Mouse (Mus musculus) lung, adult 2 months (tissue): ENCODE results near the gene Ppp2r5c. TPM values are rescaled to one million over a fixed set of nuclear protein-coding genes. Genes with fewer than 3 reads are reported as not detected.

Experiments used
- DNase-seq: peaks from one replicate; pipeline ENCODE4 v3.0.0; 2022
- H3K4me1 ChIP-seq: fragments of 200-500 bp; 2 replicates; pipeline ENCODE4 v1.6.1; 2011; ENCODE audit warnings: low read length; ENCODE audit not compliant: control insufficient read depth, insufficient read depth
- H3K4me3 ChIP-seq: fragments of 200-500 bp; replicated peaks from 2 replicates; pipeline ENCODE3; 2011; ENCODE audit warnings: low read depth, mild to moderate bottlenecking, control low read depth, low read length; ENCODE audit errors: extremely low read depth
- CTCF ChIP-seq: fragments of 200-500 bp; IDR thresholded peaks from 2 replicates; pipeline ENCODE4 v1.5.1; 2011; ENCODE audit warnings: mild to moderate bottlenecking, low read length, control low read depth; ENCODE audit not compliant: insufficient read depth
- POLR2A ChIP-seq: fragments of 200-500 bp; IDR thresholded peaks from 2 replicates; pipeline ENCODE4 v1.6.1; 2011; ENCODE audit warnings: low read depth, mild to moderate bottlenecking, control low read depth, low read length, borderline replicate concordance; ENCODE audit errors: extremely low read depth
- WGBS: fragments of 180-500 bp; shearing (Covaris S2); methylation state at CpG from one replicate; pipeline ENCODE4 v1.1.7; 2018; 5-methylcytosine and 5-hydroxymethylcytosine counted together
- polyA plus RNA-seq: library from polyadenylated mRNA; depleted of rRNA; stranded (reverse); fragments of >200 nt; gene quantifications from 2 replicates; pipeline ENCODE4 v1.2.3, GENCODE M21; 2012

Ppp2r5c gene
- polyA plus RNA-seq, 1 experiment = 45.1 TPM

- Histone ChIP-seq H3K4me3 (no peak overlapping the region), H3K4me1 (peaks cover 5% of the 10 kb centered on the region; the same call in 1 of the 2 replicates)
- WGBS = 49% methylated on average over 18 of the region's 18 CpGs
- TF ChIP-seq CTCF (no peak), POLR2A (no peak)
- DNase-seq = peak; percentile 29
These were observed 13.7 kb downstream of the Ppp2r5c start for GRCm38 (mm10) chr12:110460418-110461300.

DNA sequence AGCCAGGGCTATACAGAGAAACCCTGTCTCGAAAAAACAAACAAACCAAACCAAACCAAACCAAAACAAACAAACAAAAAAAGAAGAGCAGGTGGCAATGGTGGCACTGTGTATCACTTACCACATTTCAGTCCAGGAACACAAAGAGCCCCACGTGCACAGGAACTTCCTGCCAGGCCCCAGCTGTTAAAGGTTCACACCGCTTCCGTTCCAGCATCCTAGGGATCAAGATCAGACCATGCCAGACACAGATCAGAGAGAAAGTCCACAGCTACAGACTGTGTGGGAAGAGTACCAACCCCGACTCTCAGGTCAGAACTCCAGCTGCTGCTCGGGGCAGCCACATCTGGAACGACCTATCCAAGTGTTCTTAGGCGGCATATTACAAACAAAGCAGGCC, 16.8 kb downstream of the Ppp2r5c start:
- Histone ChIP-seq H3K4me1 (peaks cover 5% of the 10 kb centered on the region; the same call in 1 of the 2 replicates), H3K4me3 (no peak overlapping the region)
- 53% methylated on average over 8 of the region's 8 CpGs for WGBS
- no peak for DNase-seq
- TF ChIP-seq CTCF = no peak
- no peak for TF ChIP-seq POLR2A

DNA sequence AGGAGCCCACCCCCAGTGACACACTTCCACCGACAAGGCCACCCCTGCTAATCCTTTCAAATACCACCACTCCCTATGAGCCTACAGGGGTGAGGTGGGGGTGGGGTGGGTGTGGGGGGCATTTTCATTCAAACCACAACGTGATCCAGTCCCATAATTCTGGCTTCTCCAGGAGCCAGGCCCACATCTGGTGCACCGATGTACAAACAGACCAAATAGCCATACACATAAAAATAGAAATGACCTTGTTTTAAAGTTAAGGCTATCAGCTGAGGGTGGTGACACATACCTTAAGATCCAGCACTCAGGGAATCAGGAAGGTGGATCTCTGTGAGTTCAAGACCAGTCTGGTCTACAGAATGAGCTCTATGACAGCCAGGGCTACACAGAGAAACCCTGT, 24.5 kb downstream of the Ppp2r5c start:
- Histone ChIP-seq H3K4me3 (no peak overlapping the region), H3K4me1 (no peaks in the 10 kb centered on the region)
- 82% methylated on average over 3 of the region's 3 CpGs for WGBS
- TF ChIP-seq POLR2A (no peak), CTCF (no peak)
- no peak for DNase-seq

DNA sequence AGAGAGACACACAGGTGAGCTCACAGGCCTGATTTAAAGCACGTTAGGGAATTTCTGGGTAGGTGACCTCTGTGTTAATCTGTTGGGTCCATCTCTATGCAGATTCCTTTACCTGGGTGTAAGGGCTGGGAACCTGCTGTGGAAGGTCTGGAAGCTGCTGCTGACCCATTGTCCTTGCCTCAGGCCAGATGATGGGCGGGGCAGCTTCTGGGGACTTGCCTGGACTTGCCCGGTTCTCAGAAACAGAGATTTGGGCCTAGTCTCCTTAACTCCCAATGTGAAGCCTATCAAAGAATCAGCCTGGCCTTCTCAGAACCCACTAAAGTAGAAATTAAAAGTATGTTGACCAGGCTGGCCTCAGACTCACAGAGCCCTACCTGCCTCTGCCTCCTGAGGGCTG, 25.3 kb downstream of the Ppp2r5c start:
- WGBS = 82% methylated on average over 3 of the region's 3 CpGs
- TF ChIP-seq CTCF = no peak
- TF ChIP-seq POLR2A = no peak

GRCm38 (mm10) chr12:110474497-110474896, 27.6 kb downstream of the Ppp2r5c start:
- DNase-seq = no peak
- 40% methylated on average over 8 of the region's 8 CpGs for WGBS
- H3K4me3 ChIP-seq = no peak overlapping the region
- H3K4me1 ChIP-seq = no peaks in the 10 kb centered on the region
- no peak for TF ChIP-seq POLR2A
- TF ChIP-seq CTCF = no peak

More for the DNA sequence above, 25.3 kb downstream of the Ppp2r5c start:
- Histone ChIP-seq H3K4me3 (no peak overlapping the region), H3K4me1 (no peaks in the 10 kb centered on the region)
- no peak for DNase-seq

- no peaks in the 10 kb centered on the region for H3K4me1 ChIP-seq
- no peak for DNase-seq
- TF ChIP-seq POLR2A (no peak), CTCF (no peak)
- H3K4me3 ChIP-seq = no peak overlapping the region
- 81% methylated on average over 9 of the region's 9 CpGs for WGBS
These were observed 29.6 kb downstream of the Ppp2r5c start for GRCm38 (mm10) chr12:110476561-110476960.

- no peak overlapping the region for H3K4me3 ChIP-seq
- 87% methylated on average over 8 of the region's 8 CpGs for WGBS
- DNase-seq = no peak
- no peak for TF ChIP-seq CTCF
- no peak for TF ChIP-seq POLR2A
- no peaks in the 10 kb centered on the region for H3K4me1 ChIP-seq
These were observed 31.0 kb downstream of the Ppp2r5c start for GRCm38 (mm10) chr12:110477906-110478305.

DNA sequence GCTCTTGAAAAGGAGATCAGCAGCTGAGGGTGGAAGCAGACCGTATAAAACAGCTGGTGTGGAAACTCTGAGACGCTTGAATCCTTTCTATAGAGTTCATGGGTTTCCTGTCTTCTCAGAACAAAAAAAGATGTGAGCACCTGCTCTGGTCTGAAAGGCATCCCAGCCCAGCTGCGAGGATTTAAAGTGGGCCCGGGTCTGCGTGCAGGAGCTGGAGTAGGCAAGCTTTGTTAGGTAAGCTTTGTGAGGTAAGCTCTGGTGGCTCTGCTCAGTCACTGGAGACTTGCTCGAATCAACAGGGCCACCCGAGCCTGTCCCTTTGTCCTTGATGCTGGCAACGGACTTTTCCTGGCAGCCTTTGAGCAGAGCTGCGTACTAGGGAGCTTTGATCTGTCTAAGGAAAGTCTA, 31.7 kb downstream of the Ppp2r5c start:
- 86% methylated on average over 9 of the region's 9 CpGs for WGBS
- Histone ChIP-seq H3K4me3 (no peak overlapping the region), H3K4me1 (no peaks in the 10 kb centered on the region)
- no peak for DNase-seq
- TF ChIP-seq POLR2A (no peak), CTCF (no peak)

DNA sequence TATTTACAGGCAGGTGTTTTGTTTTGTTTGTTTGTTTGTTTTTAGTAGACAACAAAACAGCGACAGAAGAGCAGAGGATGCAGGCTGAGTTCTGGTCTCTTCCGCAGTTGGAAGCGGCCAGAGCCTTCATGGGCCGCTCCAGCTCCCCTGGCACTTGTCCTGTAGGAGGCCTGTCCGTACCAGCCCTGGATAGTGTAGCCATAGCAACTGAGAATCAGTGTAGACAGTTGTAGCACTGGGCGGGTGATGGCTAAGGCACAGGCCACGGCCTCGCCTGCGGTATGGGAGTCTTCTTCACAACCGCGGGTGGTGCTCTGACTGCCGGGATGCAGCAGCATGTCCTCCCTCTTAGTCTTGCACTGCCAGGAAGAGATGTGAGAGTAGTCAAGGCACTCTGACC, 32.3 kb downstream of the Ppp2r5c start:
- Histone ChIP-seq H3K4me1 (no peaks in the 10 kb centered on the region), H3K4me3 (no peak overlapping the region)
- TF ChIP-seq CTCF (no peak), POLR2A (no peak)
- no peak for DNase-seq
- WGBS = 86% methylated on average over 12 of the region's 12 CpGs

DNA sequence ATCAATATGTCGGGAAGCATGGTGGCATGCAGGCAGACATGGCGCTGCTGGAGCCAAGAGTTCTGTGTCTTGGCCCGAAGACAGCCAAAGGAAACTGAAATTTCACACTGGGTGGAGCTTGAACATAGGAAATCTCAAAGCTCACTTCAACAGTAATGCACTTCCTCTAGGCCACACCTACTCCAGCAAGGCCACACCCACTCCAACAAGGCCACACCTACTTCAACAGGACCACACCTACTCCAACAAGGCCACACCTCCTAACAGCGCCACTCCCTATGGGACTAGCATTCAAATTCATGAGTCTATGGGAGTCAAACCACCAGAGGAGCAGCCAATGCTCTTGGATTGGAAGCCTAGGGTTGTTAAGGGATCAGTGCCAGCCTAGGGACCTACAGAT, 33.8 kb downstream of the Ppp2r5c start:
- WGBS = 67% methylated on average over 4 of the region's 4 CpGs
- Histone ChIP-seq H3K4me3 (no peak overlapping the region), H3K4me1 (no peaks in the 10 kb centered on the region; the same call in 1 of the 2 replicates)
- no peak for DNase-seq
- TF ChIP-seq CTCF (no peak), POLR2A (no peak)
